Mouse (Mus musculus): Measurements from ENCODE around the gene Hhat. TPM values are rescaled to one million over a fixed set of nuclear protein-coding genes. Genes with fewer than 3 reads are reported as not detected.

Hhat gene
- polyA plus RNA-seq, 1 experiment from 2014 or later, result 9.6 TPM

DNA sequence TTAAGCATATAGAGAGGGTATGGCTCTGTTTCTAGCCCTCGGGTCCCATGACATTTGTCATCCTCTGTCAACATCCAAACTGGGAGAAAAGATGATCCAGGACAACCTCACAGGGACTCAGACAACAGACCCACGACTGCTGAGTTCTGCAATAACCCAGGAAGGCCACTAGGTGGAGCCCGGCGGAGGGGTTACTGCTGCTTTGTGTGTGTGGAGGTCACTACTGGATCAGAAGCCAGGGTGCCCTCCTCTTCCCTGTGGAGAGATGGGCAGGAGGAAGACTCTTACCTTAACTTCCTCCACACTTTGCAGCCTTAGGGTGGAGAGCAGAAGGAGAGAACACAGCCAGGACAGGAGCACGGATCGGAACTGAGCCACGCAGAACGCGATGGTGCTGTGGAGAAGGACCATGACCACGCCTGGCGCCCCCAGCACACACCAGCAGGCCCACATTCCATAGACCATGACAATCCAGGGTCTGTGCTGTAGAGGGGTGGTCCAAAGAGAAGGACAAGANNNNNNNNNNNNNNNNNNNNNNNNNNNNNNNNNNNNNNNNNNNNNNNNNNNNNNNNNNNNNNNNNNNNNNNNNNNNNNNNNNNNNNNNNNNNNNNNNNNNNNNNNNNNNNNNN, 43.9 kb downstream of the Hhat start:
- no peaks in the 10 kb centered on the region for H3K36me3 ChIP-seq (ENCODE audit: control insufficient read depth, insufficient read depth, low read length)
- H3K27me3 ChIP-seq (replicated peaks; ENCODE audit: control insufficient read depth, insufficient read depth, low read length), result no peaks in the 10 kb centered on the region
- H3K9ac ChIP-seq (ENCODE audit: low read depth, low read length), result no peak overlapping the region
- WGBS, result 54% methylated on average over 11 of the region's 11 CpGs
- no peak overlapping the region for H3K27ac ChIP-seq (ENCODE audit: low read length)
- no peak overlapping the region for H3K4me3 ChIP-seq (ENCODE audit: low read length)
- ATAC-seq, result peak; percentile 59; the same call in 1 of the 2 replicates
- H3K4me2 ChIP-seq (ENCODE audit: low read depth, low read length), result no peak overlapping the region
- H3K4me1 ChIP-seq (ENCODE audit: control insufficient read depth, insufficient read depth, low read length), result no peaks in the 10 kb centered on the region
- no peaks in the 10 kb centered on the region for H3K9me3 ChIP-seq (ENCODE audit: control insufficient read depth, low read length)

DNA sequence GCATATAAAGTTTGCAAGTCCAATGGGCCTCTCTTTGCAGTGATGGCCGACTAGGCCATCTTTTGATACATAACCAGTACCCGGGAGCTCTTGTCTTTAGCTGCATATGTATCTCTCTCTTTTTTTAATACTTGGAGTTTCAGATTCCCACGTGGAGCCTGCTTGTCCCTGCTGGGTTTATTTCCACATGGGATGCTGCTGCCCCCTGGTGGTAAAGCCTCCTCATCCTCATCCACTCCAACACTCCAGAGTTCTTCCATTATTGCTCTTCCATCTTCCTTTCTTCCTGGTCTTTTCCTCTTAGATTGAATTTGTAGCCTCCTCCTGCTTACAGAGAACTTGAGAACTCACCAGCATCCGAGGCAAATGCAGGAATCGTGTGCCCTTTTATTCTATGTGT, 48.9 kb downstream of the Hhat start:
- H3K9me3 ChIP-seq (ENCODE audit: control insufficient read depth, low read length), result no peaks in the 10 kb centered on the region
- ATAC-seq, result no peak
- H3K27me3 ChIP-seq (replicated peaks; ENCODE audit: control insufficient read depth, insufficient read depth, low read length), result no peaks in the 10 kb centered on the region
- no peak overlapping the region for H3K4me2 ChIP-seq (ENCODE audit: low read depth, low read length)
- no peak overlapping the region for H3K27ac ChIP-seq (ENCODE audit: low read length)
- H3K9ac ChIP-seq (ENCODE audit: low read depth, low read length), result no peak overlapping the region
- 33% methylated on average over 5 of the region's 5 CpGs for WGBS
- no peaks in the 10 kb centered on the region for H3K36me3 ChIP-seq (ENCODE audit: control insufficient read depth, insufficient read depth, low read length)
- H3K4me1 ChIP-seq (ENCODE audit: control insufficient read depth, insufficient read depth, low read length), result no peaks in the 10 kb centered on the region
- no peak overlapping the region for H3K4me3 ChIP-seq (ENCODE audit: low read length)

DNA sequence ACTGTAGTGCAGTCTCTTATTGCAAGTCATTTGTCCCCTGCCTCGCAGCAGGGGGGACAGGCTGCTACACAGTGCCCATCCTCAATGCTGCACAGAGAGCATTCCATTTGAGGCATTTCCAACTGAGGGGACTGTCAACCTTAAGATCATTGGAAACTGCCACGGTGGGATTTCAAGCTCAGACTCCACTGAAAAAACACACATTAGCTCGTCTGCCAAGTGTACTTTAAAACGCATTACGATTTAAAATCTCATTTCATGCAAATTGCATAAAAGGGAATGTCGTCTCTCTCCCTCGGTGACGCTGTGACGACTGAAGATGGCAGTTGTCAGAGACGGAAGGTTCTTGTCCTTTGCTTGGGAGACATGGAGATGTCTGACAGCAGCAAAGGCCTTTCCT, 50.9 kb downstream of the Hhat start:
- WGBS, result 80% methylated on average over 10 of the region's 10 CpGs
- ATAC-seq, result no peak
- no peaks in the 10 kb centered on the region for H3K36me3 ChIP-seq (ENCODE audit: control insufficient read depth, insufficient read depth, low read length)
- no peaks in the 10 kb centered on the region for H3K9me3 ChIP-seq (ENCODE audit: control insufficient read depth, low read length)
- no peak overlapping the region for H3K4me2 ChIP-seq (ENCODE audit: low read depth, low read length)
- H3K4me3 ChIP-seq (ENCODE audit: low read length), result no peak overlapping the region
- H3K4me1 ChIP-seq (ENCODE audit: control insufficient read depth, insufficient read depth, low read length), result no peaks in the 10 kb centered on the region
- no peaks in the 10 kb centered on the region for H3K27me3 ChIP-seq (replicated peaks; ENCODE audit: control insufficient read depth, insufficient read depth, low read length)
- no peak overlapping the region for H3K9ac ChIP-seq (ENCODE audit: low read depth, low read length)
- H3K27ac ChIP-seq (ENCODE audit: low read length), result no peak overlapping the region

DNA sequence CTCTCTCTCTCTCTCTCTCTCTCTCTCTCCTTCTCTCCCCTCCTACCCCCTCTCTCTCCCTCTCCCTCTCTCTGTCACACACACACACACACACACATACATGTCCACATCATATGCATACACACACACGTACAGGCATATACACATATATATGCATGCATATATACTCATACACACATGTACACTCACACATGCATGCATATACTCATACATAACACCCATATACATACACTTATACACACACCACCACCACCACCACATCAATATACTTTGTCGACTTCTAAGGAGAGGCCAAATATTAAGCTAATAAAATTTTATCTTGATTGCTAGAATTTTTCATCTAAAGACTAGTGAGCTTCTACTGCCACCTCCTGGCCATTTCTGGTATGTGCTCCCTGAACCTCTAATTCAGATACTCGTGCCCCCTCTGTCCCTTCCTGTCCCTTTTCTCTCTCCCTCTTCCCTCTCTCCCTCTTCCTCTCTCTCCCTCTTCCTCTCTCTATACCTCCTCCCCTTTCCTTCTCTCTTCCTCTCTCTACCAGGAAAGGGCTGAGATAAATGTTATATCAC, 59.2 kb downstream of the Hhat start:
- H3K4me2 ChIP-seq (ENCODE audit: low read depth, low read length), result no peak overlapping the region
- no peak overlapping the region for H3K27ac ChIP-seq (ENCODE audit: low read length)
- no peak overlapping the region for H3K9ac ChIP-seq (ENCODE audit: low read depth, low read length)
- no peaks in the 10 kb centered on the region for H3K4me1 ChIP-seq (ENCODE audit: control insufficient read depth, insufficient read depth, low read length)
- no peak for ATAC-seq
- H3K9me3 ChIP-seq (ENCODE audit: control insufficient read depth, low read length), result no peaks in the 10 kb centered on the region
- no peak overlapping the region for H3K4me3 ChIP-seq (ENCODE audit: low read length)
- 34% methylated on average over 3 of the region's 3 CpGs for WGBS
- no peaks in the 10 kb centered on the region for H3K27me3 ChIP-seq (replicated peaks; ENCODE audit: control insufficient read depth, insufficient read depth, low read length)
- no peaks in the 10 kb centered on the region for H3K36me3 ChIP-seq (ENCODE audit: control insufficient read depth, insufficient read depth, low read length)

DNA sequence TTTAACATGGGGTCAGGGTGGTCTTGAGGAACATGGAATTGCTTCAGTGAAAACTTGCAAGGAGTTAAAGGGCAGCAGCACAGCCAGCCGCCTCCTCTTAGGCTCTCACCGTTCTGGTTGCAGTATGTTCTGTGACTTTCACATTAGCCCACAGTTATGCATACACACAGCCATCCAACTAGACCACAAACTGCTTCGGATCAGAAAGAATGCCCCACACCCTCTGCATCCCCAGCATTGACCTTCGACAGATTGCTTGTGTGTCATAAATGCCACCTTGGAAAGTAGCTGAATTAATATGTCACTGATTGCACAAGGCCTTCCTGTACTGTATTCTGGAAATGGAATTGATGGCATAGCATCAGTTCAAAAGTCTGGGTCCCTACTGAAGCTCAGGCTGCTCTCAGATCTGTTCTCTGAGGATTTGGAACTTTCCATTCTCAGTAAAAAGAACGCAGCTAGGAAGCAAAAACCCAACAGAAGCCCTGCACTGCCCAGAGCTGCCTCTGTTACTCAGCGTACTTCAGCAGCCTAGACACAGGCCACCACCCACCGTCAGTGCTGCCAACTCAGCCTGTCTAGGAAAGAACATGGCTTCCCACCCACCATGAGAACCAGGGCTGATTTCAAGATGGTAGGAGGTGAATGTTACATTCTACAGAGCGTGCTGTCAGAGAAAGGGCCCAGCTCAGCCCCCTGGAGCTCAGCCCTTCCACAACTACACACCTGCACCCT, 70.5 kb downstream of the Hhat start:
- WGBS, result 75% methylated on average over 8 of the region's 8 CpGs
- H3K4me3 ChIP-seq (ENCODE audit: low read length), result no peak overlapping the region
- H3K4me1 ChIP-seq (ENCODE audit: control insufficient read depth, insufficient read depth, low read length), result 0 out of 2 replicates have a peak, but pooled peaks cover 2% of the 10 kb centered on the region
- no peak overlapping the region for H3K27ac ChIP-seq (ENCODE audit: low read length)
- H3K9ac ChIP-seq (ENCODE audit: low read depth, low read length), result no peak overlapping the region
- ATAC-seq, result peak; percentile 64; the same call in 1 of the 2 replicates
- no peaks in the 10 kb centered on the region for H3K9me3 ChIP-seq (ENCODE audit: control insufficient read depth, low read length)
- H3K27me3 ChIP-seq (replicated peaks; ENCODE audit: control insufficient read depth, insufficient read depth, low read length), result no peaks in the 10 kb centered on the region
- no peak overlapping the region for H3K4me2 ChIP-seq (ENCODE audit: low read depth, low read length)
- H3K36me3 ChIP-seq (ENCODE audit: control insufficient read depth, insufficient read depth, low read length), result no peaks in the 10 kb centered on the region

DNA sequence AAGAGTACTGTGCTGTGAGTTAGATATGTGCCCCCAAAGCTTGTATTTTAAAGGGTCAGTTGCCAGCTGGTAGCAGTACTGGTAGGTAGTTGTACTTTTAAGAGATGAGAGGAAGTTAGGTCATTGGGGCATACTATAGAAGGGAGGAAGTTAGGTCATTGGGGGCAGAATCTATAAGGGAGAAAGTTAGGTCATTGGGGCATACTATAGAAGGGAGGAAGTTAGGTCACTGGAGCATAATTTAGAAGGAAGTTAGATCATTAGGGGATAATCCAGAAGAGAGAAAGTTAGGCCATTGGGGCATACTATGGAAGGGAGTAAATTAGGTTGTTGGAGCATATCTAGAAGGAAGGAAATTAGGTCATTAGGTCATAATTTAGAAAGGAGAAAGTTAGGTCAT, 71.9 kb downstream of the Hhat start:
- Histone ChIP-seq H3K9ac (ENCODE audit: low read depth, low read length) (no peak overlapping the region), H3K4me1 (ENCODE audit: control insufficient read depth, insufficient read depth, low read length) (0 out of 2 replicates have a peak, but pooled peaks cover 2% of the 10 kb centered on the region), H3K9me3 (ENCODE audit: control insufficient read depth, low read length) (no peaks in the 10 kb centered on the region), H3K27ac (ENCODE audit: low read length) (no peak overlapping the region), H3K4me2 (ENCODE audit: low read depth, low read length) (no peak overlapping the region), H3K36me3 (ENCODE audit: control insufficient read depth, insufficient read depth, low read length) (no peaks in the 10 kb centered on the region), H3K27me3 (replicated peaks; ENCODE audit: control insufficient read depth, insufficient read depth, low read length) (no peaks in the 10 kb centered on the region), H3K4me3 (ENCODE audit: low read length) (no peak overlapping the region)
- ATAC-seq, result no peak

DNA sequence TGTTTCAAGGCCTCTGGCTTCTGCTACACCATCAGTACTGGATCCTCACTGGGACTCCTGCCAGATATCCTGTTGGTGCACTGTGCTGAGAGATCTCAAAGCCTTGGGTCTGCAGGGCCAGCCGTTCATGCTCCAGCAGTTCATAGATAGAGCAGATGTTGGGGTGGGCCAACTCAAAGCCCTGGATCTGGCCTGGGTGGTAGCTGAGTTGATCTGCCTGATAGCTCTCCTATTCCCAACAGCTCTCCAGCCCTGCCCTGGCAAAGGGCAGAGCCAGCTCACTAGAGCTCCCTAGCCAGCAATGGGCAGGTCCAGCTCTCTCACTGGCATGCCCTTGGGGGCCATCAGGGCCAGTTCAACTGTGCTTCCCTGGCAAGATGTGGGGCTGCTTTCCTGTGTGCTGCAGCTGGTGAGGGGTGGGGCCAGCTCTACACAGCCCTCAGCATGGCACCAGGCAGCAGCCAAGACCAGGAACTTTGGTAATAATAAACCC, 74.6 kb downstream of the Hhat start:
- Histone ChIP-seq H3K4me3 (ENCODE audit: low read length) (no peak overlapping the region), H3K4me2 (ENCODE audit: low read depth, low read length) (no peak overlapping the region), H3K9ac (ENCODE audit: low read depth, low read length) (no peak overlapping the region), H3K9me3 (ENCODE audit: control insufficient read depth, low read length) (no peaks in the 10 kb centered on the region), H3K27me3 (replicated peaks; ENCODE audit: control insufficient read depth, insufficient read depth, low read length) (no peaks in the 10 kb centered on the region), H3K27ac (ENCODE audit: low read length) (no peak overlapping the region), H3K4me1 (ENCODE audit: control insufficient read depth, insufficient read depth, low read length) (0 out of 2 replicates have a peak, but pooled peaks cover 2% of the 10 kb centered on the region), H3K36me3 (ENCODE audit: control insufficient read depth, insufficient read depth, low read length) (no peaks in the 10 kb centered on the region)
- WGBS, result 60% methylated on average over 1 of the region's 1 CpGs
- no peak for ATAC-seq

DNA sequence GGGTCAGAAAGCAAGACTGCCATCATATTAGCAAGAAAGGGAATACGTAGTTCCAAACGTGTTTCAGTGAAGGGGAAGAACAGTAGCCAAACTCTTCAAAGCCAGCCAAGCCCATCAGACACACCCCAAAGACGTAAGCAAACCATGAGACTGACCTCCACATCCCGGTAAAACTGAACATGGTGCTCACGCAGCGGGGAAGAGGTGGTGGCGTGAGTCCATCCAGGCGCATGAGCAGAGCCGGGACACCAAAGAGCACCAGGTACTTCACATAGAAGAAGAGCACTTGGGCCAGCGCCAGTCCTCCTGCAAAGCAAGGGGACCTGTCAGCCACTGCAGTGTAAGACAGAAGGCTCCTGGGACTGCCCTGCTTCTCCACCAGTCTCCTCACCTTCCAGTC, 77.4 kb downstream of the Hhat start:
- no peak overlapping the region for H3K4me2 ChIP-seq (ENCODE audit: low read depth, low read length)
- no peak overlapping the region for H3K9ac ChIP-seq (ENCODE audit: low read depth, low read length)
- H3K4me3 ChIP-seq (ENCODE audit: low read length), result no peak overlapping the region
- no peaks in the 10 kb centered on the region for H3K9me3 ChIP-seq (ENCODE audit: control insufficient read depth, low read length)
- H3K27me3 ChIP-seq (replicated peaks; ENCODE audit: control insufficient read depth, insufficient read depth, low read length), result no peaks in the 10 kb centered on the region
- H3K4me1 ChIP-seq (ENCODE audit: control insufficient read depth, insufficient read depth, low read length), result no peaks in the 10 kb centered on the region
- ATAC-seq, result no peak
- H3K27ac ChIP-seq (ENCODE audit: low read length), result no peak overlapping the region
- no peaks in the 10 kb centered on the region for H3K36me3 ChIP-seq (ENCODE audit: control insufficient read depth, insufficient read depth, low read length)
- 93% methylated on average over 10 of the region's 10 CpGs for WGBS

DNA sequence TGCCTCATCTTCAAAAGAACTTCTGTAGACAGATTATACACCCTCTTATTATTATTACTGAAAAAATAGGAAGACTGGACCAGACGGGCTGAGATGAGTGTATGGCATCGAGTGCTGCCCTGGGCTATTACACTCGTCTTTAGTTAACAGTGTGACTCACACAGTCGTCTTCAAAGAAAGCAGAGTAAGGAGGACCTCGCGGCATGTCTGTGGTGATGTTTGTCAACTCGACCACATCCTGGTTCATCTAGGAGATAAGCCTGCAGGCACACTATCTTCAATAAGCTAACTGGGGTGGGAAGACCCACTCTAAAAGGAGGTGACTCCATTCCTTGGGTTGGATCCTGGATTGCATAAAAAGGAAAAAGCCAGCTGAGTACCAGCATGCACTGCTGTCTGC, 78.0 kb downstream of the Hhat start:
- Histone ChIP-seq H3K9me3 (ENCODE audit: control insufficient read depth, low read length) (no peaks in the 10 kb centered on the region), H3K9ac (ENCODE audit: low read depth, low read length) (no peak overlapping the region), H3K4me3 (ENCODE audit: low read length) (no peak overlapping the region), H3K27me3 (replicated peaks; ENCODE audit: control insufficient read depth, insufficient read depth, low read length) (no peaks in the 10 kb centered on the region), H3K4me1 (ENCODE audit: control insufficient read depth, insufficient read depth, low read length) (no peaks in the 10 kb centered on the region), H3K27ac (ENCODE audit: low read length) (no peak overlapping the region), H3K36me3 (ENCODE audit: control insufficient read depth, insufficient read depth, low read length) (no peaks in the 10 kb centered on the region), H3K4me2 (ENCODE audit: low read depth, low read length) (no peak overlapping the region)
- WGBS, result 71% methylated on average over 7 of the region's 7 CpGs
- ATAC-seq, result no peak
